Mouse (Mus musculus) cerebral cortex, adult 2 months (tissue): ENCODE data around the gene Tas2r119.

Experiments used
- WGBS: fragments of 180-500 bp; shearing (Covaris S2); methylation state at CpG from one replicate; pipeline ENCODE4 v1.1.7; 2018; 5-methylcytosine and 5-hydroxymethylcytosine counted together

Tas2r119 gene

GRCm38 (mm10) chr15:32226888-32227395 is 49.9 kb downstream of the Tas2r119 start:
- 89% methylated on average over 7 of the region's 7 CpGs for WGBS
